Mouse (Mus musculus) neural tube, postnatal 0 days (tissue): ENCODE results near the gene Gm29582. TPM values are rescaled to one million over a fixed set of nuclear protein-coding genes. Genes with fewer than 3 reads are reported as not detected.

Source experiments
- polyA plus RNA-seq: library from polyadenylated mRNA; unstranded; fragments of >200 nt; fragmentation: Nextera tagmentation; extraction: Ambion mirVana; gene quantifications from 2 replicates; pipeline ENCODE4 v1.2.1, GENCODE M21; 2015

Gm29582 gene
- not detected in 2 replicates for polyA plus RNA-seq

DNA sequence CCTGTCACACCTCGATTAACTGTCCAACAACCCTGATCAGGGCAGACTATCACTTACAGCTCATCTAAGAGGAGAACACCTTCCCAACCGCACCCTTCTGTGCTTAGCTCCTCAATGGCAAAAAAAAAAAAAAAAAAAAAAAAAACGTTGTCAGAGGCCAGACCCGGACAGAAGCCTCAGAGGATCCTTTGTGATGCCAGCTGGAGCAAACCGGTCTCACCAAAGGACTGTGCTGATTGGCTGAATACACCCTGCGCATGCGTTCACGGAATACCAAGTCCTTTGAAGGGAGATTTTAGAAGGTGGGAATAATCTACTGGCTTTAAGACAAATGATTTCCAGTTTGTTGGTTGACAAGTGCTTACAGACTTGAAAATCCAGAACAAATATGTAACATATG, at the start of gene Gm29582:
Gene Gm29582 (minus strand): TSS at position 101 of the 400 bp plus-strand sequence.

